Mouse (Mus musculus) adipocyte (in vitro differentiated cells): Measurements from ENCODE around the gene Rnf4.

ENCODE experiments used
- DNase-seq: peaks from one replicate; pipeline ENCODE4 v3.0.0-alpha.2; 2016; ENCODE audit warnings: low spot score

Gene Rnf4

GRCm38 (mm10) chr5:34336097-34336774, at the start of gene Rnf4:
Gene Rnf4, plus strand, starts transcription at chr5:34336289.
- peak; percentile 99 for DNase-seq

- no peak for DNase-seq
These were observed 49.6 kb upstream of the Rnf4 start for GRCm38 (mm10) chr5:34286516-34286915.

- no peak for DNase-seq
These were observed 48.9 kb upstream of the Rnf4 start for GRCm38 (mm10) chr5:34287001-34287837.

DNA sequence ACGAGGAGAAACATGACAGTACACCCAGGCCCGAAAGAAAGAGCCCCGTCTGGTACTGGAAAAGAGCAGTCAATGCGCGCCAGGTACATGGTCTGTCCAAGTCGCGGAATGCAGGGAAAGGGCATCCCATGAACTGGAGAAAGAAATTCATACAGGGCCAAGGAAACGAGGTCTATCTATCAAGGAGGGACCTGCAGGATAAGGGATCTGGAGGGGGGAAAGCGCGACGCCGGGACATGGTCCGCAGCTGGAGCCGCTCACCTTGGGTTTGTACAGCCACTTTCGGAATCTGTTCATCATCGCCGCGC, 48.3 kb upstream of the Rnf4 start:
- no peak for DNase-seq

GRCm38 (mm10) chr5:34288154-34288716, 47.9 kb upstream of the Rnf4 start, which contains the start of the genes Zfyve28 and Cfap99:
Gene Zfyve28, minus strand, starts transcription at chr5:34288449.
Gene Cfap99, plus strand, starts transcription at chr5:34288600.
- no peak for DNase-seq

- no peak for DNase-seq
These were observed 46.8 kb upstream of the Rnf4 start for GRCm38 (mm10) chr5:34289286-34289685.

DNA sequence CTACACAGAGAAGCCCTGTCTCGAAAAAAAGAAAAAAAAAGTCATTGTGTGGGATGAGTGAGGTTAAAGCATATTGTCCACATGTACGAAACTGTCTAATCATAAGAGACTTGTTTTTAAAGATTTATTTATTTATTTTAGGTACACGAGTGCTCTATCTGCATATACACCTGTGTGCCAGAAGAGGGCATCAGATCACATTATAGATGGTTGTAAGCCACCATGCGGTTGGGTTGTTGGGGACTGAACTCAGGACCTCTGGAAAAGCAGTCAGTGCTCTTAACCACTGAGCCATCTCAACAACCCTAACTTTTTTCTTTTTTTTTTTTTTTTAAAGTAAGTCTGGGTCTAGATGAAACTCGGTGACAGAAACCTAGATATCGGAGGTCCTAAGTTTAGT, 42.7 kb upstream of the Rnf4 start:
- DNase-seq, result no peak

DNA sequence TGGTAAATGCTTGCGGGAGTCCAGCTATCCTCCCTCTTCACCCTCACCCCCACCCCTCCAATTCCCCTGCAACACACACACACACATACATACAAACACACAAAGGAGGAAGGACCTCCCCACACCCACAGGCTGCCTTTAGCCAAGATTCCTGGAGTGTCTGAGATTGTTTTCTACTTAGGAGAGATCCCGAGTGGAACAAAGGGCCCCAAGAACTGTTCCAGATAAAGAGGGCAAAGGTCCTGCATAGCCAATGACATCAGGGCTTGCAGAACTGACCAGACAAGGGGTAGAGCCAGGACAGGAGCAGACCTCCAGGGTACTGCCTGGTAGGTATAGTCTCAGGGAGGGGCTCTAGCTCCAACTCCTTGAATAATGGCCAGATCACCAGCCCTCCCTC, 41.4 kb upstream of the Rnf4 start:
- DNase-seq, result peak; percentile 85

DNA sequence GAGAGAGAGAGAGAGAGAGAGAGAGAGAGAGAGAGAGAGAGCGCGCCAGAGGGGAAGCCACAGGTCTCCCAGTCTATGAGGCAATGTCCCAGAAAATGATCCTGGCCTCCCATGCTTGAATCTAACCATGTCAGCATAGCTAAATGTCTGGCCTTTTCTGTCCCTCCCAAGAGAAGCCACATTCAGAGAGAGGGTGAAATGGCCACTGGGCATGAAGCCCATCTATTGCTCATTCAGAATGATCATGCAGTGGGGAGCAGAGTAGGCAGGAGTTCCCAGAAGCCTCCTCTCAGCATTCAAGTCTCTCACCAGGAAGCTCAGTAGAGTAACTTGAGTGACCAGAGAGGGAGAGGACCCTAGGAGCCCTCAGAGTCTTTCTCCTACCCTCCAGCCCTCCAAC, 40.9 kb upstream of the Rnf4 start:
- peak; percentile 94 for DNase-seq

DNA sequence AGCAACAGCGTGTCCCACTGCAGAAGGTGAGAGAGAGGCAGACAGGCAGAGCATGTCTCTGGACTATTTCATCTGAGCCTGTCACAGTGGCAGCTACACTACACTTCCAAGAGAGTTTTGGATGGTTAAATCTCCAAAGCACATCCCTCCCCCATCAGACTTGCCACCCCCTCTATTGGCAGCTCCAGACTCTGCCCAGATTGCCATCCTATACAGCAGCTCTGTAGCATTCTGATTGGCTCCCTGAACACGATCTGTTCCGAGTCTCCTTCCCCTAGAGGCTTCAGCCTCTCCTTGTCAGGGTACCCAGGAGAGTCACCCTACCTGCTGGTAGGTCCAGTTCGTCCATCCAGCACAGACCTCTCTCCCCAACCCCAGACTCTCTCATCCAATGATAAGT, 38.0 kb upstream of the Rnf4 start:
- no peak for DNase-seq

DNA sequence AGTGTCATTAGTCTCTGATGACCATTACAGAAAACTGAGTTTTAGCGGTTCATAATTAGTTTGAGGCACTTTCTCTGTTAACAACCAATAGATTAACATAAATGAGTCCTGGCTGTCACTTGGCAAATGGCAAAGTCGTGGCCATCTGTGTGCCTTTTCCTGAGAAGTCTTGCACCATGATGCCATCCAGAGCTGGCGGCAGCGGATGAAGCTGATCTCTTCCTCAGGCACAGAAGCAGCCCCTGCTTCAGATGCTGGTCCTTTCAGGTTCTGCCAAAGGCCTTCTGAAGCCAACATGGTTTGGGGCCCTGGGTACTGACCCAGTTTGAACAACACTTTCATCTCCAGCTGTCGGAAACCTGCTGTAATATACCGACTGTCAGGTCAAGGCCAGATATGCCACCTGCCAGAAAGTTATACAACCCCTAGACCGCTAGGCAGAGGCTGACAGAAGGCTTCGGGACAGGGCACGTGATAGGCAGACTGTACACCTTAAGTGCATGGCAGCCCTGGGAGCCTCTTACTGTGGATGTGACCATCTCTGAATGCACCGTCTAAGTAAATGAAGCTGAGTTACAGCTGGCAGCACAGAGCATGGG, 37.1 kb upstream of the Rnf4 start:
- DNase-seq, result no peak

GRCm38 (mm10) chr5:34302377-34302776, 33.7 kb upstream of the Rnf4 start:
- DNase-seq, result no peak

DNA sequence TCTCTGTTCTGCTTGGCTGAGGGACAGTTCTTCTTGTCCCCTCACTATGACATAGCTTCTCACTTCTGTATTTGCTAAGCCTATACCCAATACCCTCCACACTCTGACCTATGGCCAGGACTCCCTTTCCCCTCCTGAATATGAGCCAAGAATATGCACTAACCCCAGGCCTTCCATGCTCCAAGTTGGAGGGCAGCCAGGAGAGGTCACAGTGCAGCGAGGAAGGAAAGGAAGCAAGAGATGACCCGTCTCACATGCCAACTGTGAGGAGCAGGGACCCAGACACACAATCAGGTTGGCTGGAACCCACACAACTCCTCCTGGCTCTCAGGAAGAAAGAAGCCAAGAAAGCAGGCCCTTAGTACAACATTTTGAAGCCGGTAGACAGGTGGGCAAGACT, 27.1 kb upstream of the Rnf4 start:
- peak; percentile 69 for DNase-seq

- DNase-seq, result no peak
These were observed 16.5 kb upstream of the Rnf4 start for GRCm38 (mm10) chr5:34319491-34320034.

GRCm38 (mm10) chr5:34321236-34321635, 14.9 kb upstream of the Rnf4 start:
- no peak for DNase-seq

- DNase-seq, result no peak
These were observed 10.8 kb upstream of the Rnf4 start for GRCm38 (mm10) chr5:34325286-34325685.

- peak; percentile 78 for DNase-seq
These were observed 9.8 kb upstream of the Rnf4 start for GRCm38 (mm10) chr5:34326249-34326691.

DNA sequence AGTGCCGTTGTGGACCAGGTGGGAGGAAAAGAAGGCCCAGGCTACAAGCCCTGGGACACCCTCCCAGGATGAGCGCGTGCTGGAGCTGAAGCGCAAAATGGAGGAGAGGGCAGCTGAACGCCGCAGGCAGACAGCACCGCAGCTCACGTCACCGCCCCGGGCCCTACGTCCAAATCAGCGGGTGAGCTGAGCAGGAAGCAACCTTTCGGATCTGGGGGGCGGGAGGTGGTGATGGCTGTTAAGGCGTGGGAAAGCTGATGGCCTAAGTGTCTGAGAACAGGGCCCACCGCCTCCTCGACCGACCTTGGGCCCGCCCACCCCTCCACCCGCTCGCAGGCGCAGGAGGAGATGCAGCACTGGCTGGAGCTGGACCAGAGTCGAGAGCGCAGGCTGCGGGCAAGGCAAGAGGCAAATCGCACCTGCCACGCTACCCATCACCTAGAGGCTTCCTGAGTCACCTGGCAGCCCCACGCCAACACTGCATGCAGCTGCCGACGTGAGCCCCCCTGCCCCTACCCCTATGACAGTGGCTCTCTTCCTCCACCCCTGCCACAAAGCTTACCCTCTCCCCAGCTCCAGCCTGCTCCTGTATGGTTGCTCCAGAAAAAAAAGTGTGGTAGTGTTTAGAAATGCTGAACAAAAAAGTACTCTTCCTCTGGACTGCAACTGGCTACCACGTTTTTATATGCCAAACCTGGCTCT, 9.1 kb upstream of the Rnf4 start:
- no peak for DNase-seq

DNA sequence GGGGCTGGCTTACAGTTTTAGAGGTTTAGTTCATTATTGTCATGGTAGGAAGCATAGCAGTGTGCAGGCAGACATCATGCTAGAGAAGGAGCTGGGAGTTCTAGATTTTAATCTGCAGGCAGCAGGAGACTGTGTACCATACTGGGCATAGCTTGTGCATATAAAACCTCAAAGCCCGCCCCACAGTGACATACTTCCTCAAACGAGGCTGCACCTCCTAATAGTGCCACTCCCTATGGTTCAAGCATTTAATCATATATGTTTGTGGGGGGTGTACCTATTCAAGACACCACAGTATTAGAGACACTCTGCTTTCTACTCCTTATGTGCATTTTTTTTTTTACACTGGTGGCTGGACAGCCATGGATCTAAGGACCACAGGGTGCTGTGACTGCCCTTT, 6.0 kb upstream of the Rnf4 start:
- DNase-seq, result no peak

- no peak for DNase-seq
These were observed 2.0 kb upstream of the Rnf4 start for GRCm38 (mm10) chr5:34334081-34334480.

DNA sequence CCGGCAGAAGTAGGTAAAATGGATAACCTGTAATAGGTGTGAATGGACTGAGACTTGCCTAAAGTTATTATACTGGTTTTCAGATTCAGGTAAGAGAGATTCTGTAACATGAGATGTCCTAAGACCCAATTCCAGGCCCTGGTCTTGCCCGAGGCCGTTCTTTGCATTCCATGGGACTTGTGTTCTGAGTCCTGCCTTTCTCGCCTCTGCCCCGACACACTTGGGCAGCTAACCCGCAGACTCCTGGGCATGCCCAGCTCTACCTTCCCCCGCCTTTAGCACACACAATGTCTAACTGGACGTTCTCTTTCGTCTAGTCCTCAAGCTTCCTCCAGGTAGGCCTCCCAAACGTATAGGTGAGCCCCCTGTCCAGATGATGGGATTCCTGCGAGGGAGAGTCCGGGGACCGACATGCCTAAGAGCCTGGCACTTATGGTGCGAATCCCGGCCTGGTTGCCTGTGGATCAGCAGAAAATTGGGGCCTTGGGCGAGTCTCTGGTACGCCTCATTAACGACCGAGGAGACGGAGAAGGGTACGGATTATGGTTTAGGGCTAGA, 471 bp upstream of the Rnf4 start:
- DNase-seq, result peak; percentile 64
